Mouse (Mus musculus) spleen, adult 2 months (tissue): ENCODE data around the gene Pgd. TPM values are rescaled to one million over a fixed set of nuclear protein-coding genes. Genes with fewer than 3 reads are reported as not detected.

Source experiments
- DNase-seq, 2 experiments: peaks; one replicate each; pipeline versions ENCODE4 v3.0.0 to v3.0.0-alpha.2; 2012 to 2021; ENCODE audit warnings: low spot score in 2 of 2, low read depth in 1 of 2
- H3K27ac ChIP-seq: fragments of 200-500 bp; 2 replicates; pipeline ENCODE4 v1.5.1; 2012; ENCODE audit warnings: low read length, inconsistent platforms; ENCODE audit not compliant: insufficient read depth
- H3K27me3 ChIP-seq: fragments of 200-500 bp; 2 replicates; pipeline ENCODE4 v1.6.1; 2012; ENCODE audit warnings: mild to moderate bottlenecking, moderate library complexity, low read length, inconsistent platforms; ENCODE audit not compliant: control insufficient read depth, insufficient read depth
- H3K36me3 ChIP-seq: fragments of 200-500 bp; 2 replicates; pipeline ENCODE4 v1.6.1; 2012; ENCODE audit warnings: mild to moderate bottlenecking, low read length, inconsistent platforms; ENCODE audit not compliant: control insufficient read depth, insufficient read depth
- H3K4me1 ChIP-seq: fragments of 200-500 bp; 2 replicates; pipeline ENCODE4 v1.6.1; 2011; ENCODE audit warnings: inconsistent platforms; ENCODE audit not compliant: control insufficient read depth, insufficient read depth, insufficient read length
- H3K4me3 ChIP-seq: fragments of 200-500 bp; 2 replicates; pipeline ENCODE4 v1.5.1; 2011; ENCODE audit warnings: mild to moderate bottlenecking, inconsistent platforms; ENCODE audit not compliant: insufficient read depth, insufficient read length; ENCODE audit errors: extremely low read depth
- CTCF ChIP-seq: fragments of 200-500 bp; IDR thresholded peaks from 2 replicates; pipeline ENCODE4 v1.5.1; 2011; ENCODE audit warnings: mild to moderate bottlenecking, inconsistent platforms; ENCODE audit not compliant: insufficient read depth, insufficient read length, insufficient replicate concordance; ENCODE audit errors: extremely low read depth
- POLR2A ChIP-seq: fragments of 200-500 bp; IDR thresholded peaks from 2 replicates; pipeline ENCODE4 v1.6.1; 2011; ENCODE audit warnings: low read depth, low read length, inconsistent platforms
- WGBS: fragments of 180-500 bp; shearing (Covaris S2); methylation state at CpG from one replicate; pipeline ENCODE4 v1.1.7; 2018; 5-methylcytosine and 5-hydroxymethylcytosine counted together
- polyA plus RNA-seq: library from polyadenylated mRNA; depleted of rRNA; stranded (reverse); fragments of >200 nt; gene quantifications from 2 replicates; pipeline ENCODE4 v1.2.3, GENCODE M21; 2012

Pgd gene
- polyA plus RNA-seq, 1 experiment: 62.3 TPM

DNA sequence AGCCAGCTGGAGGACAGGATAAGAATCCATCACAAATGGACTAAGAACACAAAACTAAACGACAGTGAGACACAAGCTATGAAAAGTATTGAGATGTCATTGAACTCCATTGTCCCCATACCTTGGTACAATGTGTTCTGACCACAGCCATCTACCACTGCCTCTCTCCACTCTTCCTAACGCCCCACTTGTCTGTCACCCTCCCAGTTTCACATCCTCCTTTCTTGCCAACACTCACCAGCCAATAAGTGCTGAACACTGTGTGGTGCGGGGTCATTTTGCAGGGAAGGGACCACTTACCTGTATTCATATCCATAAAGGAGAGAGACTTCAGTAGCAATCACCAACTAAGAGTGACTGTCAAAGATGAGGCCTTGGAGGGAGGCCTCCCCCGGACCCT is 34.5 kb upstream of the Pgd start:
- DNase-seq: no peak
- TF ChIP-seq CTCF (no peak), POLR2A (no peak)
- no peaks in the 10 kb centered on the region for H3K4me1 ChIP-seq
- no peaks in the 10 kb centered on the region for H3K27me3 ChIP-seq
- H3K27ac ChIP-seq: no peak overlapping the region
- H3K36me3 ChIP-seq: peaks cover 5% of the 10 kb centered on the region; the same call in 1 of the 2 replicates
- H3K4me3 ChIP-seq: no peak overlapping the region
- 47% methylated on average over 4 of the region's 4 CpGs for WGBS

DNA sequence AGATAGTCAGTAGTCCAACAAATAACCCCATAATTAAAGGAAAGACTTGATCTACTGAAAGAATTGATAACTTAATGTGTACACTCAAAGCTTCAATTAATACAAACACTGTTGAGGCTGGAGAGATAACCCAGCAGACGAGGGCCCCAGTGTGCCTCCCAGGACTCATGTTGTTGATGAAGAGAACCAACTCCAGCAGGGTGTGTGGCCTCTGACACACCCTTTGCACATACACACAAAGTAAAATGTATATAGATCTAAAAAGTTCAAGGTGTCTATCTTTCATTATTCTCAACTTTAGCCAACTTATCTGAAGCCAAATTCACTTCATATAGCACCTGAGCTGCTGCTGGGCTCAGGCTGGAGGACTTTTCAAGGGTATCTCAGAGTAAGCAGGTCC is 30.6 kb upstream of the Pgd start:
- Histone ChIP-seq H3K4me3 (no peak overlapping the region), H3K27me3 (no peaks in the 10 kb centered on the region), H3K36me3 (peaks cover 2% of the 10 kb centered on the region; the same call in 1 of the 2 replicates), H3K4me1 (no peaks in the 10 kb centered on the region), H3K27ac (no peak overlapping the region)
- no peak for TF ChIP-seq CTCF
- no peak for TF ChIP-seq POLR2A
- WGBS: 73% methylated on average over 1 of the region's 1 CpGs
- DNase-seq: no peak

- no peak overlapping the region for H3K4me3 ChIP-seq
- no peak for DNase-seq
- no peak overlapping the region for H3K27ac ChIP-seq
- TF ChIP-seq POLR2A (no peak), CTCF (no peak)
- H3K36me3 ChIP-seq: peaks cover 4% of the 10 kb centered on the region
- H3K27me3 ChIP-seq: no peaks in the 10 kb centered on the region
- H3K4me1 ChIP-seq: no peaks in the 10 kb centered on the region
- 91% methylated on average over 7 of the region's 7 CpGs for WGBS
These were observed 24.5 kb upstream of the Pgd start for GRCm38 (mm10) chr4:149191103-149191502.

GRCm38 (mm10) chr4:149188563-149188962 is 22.0 kb upstream of the Pgd start:
- no peak for TF ChIP-seq POLR2A
- Histone ChIP-seq H3K36me3 (peaks cover 4% of the 10 kb centered on the region), H3K4me3 (no peak overlapping the region), H3K27me3 (no peaks in the 10 kb centered on the region), H3K27ac (no peak overlapping the region), H3K4me1 (no peaks in the 10 kb centered on the region)
- DNase-seq: no peak
- 93% methylated on average over 2 of the region's 2 CpGs for WGBS

- peak in 1 of 2 experiments; percentile 11 for DNase-seq
- no peaks in the 10 kb centered on the region for H3K4me1 ChIP-seq
- TF ChIP-seq CTCF (peak; percentile 30; the same call in 1 of the 2 replicates), POLR2A (no peak)
- H3K27ac ChIP-seq: no peak overlapping the region
- H3K36me3 ChIP-seq: peaks cover 5% of the 10 kb centered on the region
- no peaks in the 10 kb centered on the region for H3K27me3 ChIP-seq
- no peak overlapping the region for H3K4me3 ChIP-seq
- WGBS: 71% methylated on average over 4 of the region's 4 CpGs
These were observed 16.2 kb upstream of the Pgd start for GRCm38 (mm10) chr4:149182755-149183154.

- 78% methylated on average over 7 of the region's 7 CpGs for WGBS
- no peak overlapping the region for H3K27ac ChIP-seq
- H3K36me3 ChIP-seq: peaks cover 5% of the 10 kb centered on the region
- no peak overlapping the region for H3K4me3 ChIP-seq
- TF ChIP-seq POLR2A (no peak), CTCF (no peak)
- no peak for DNase-seq
- no peaks in the 10 kb centered on the region for H3K27me3 ChIP-seq
- H3K4me1 ChIP-seq: no peaks in the 10 kb centered on the region
These were observed 15.6 kb upstream of the Pgd start for GRCm38 (mm10) chr4:149182192-149182591.

DNA sequence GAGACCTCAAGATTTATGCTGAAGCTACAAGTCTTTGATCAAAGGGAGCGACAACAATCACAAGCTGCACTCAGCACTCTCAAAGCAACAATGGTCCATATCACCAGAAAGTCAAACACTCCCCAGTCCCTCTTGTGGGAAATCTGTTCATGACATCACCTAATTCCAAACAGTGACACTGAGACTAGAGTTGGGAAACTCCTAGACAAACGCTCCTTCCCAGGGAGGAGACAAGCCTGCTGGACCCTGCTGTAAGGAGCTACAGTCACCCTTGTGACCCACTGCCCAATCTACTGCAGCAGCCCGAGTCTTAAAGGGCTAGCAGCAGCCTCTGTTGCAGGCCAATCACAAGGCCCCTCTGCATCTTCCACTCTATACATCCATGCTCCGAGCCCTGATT is 13.0 kb upstream of the Pgd start:
- no peak for DNase-seq
- WGBS: 80% methylated on average over 4 of the region's 4 CpGs
- H3K4me3 ChIP-seq: no peak overlapping the region
- TF ChIP-seq CTCF (no peak), POLR2A (no peak)
- H3K27me3 ChIP-seq: no peaks in the 10 kb centered on the region
- H3K4me1 ChIP-seq: no peaks in the 10 kb centered on the region
- no peak overlapping the region for H3K27ac ChIP-seq
- H3K36me3 ChIP-seq: peaks cover 1% of the 10 kb centered on the region
